Mouse (Mus musculus) left cerebral cortex, postnatal 4 days (tissue): ENCODE measurements at regions not wholly inside any gene's neighbourhood (a gene's known extent, or its start where the extent isn't known, plus 50 kb on each side); places are given as distances from the start of the nearest gene placed in this dataset.

Source experiments
- DNase-seq: peaks from one replicate; pipeline ENCODE4 v3.0.0-alpha.2; 2022
- intact Hi-C: fragments of 180-260 bp; cut with DNase I; formaldehyde crosslinking; loops from one replicate; pipeline ENCODE4 v1.15.1; 2025

DNA sequence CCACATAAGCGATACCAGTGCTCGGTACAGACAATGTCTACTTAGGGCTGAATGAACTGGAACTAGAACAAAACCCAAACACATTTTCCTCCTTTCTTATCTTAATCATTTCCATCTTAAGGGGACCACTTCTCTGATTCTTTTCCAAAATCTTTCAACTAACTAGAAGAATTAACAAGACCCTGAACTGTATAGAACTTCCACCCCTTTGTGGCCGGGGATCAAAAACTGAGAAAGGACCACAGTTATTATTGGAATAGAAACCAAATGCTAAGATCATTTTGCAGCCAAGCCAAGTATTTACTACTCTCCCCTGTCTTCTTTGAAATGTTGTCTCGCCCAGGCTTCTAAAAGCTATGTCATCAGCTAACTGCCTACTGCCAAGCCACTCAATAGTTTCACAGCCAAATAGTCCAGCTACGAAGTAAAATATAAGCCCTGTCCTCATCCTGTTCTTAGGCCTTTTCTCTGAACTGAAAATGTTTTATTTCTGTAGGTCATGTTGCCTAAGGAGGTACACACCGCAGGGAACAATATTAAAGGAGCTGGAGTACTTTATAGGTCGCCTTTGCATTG lies 177.3 kb upstream of the Zpld1 start:
- DNase-seq = no peak
- intact Hi-C loops = loop anchor here (10.0 kb wide), 1 partner anchor 490 kb away; no protein-coding TSS in a partner anchor

DNA sequence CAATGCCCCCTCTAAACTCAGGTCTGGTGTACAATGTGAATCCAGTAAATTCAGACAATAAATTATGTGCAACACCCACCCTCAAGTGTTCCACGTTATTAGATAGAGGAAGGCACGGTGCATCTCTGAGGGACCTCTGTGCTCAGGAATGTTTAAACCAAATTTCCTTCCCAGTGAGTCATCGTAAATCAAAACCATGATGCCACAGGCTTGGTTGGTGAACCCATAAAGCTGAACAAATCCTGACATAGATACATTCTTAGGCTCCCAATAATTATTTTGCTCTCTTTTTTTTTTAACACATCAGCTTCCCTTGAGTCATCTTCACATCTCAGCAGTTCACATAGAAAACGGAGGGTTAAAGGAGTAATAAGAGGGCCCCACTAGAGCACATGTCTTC lies 173.6 kb upstream of the Zpld1 start:
- intact Hi-C loops = loop anchor here (10.0 kb wide), 1 partner anchor 487 kb away; no protein-coding TSS in a partner anchor
- no peak for DNase-seq

DNA sequence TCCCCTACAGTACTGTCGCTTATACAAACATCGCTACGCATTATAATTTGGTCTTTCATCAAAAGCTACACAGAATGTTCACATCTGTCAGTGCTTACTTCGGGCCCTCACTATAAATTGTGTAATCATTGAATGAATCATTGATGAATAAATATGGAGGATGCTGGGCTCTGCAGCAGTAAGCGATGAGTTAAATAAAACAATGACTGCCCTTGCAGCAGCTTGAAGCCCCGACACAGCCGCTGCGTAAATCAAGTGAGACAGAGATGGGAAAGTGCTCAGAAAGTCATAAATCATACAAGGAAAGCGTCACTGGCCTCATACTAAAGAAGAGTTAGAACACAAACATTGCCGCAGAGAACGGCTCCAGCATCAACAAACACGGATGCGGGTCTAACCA lies 172.9 kb upstream of the Zpld1 start:
- intact Hi-C loops = loop anchor here (10.0 kb wide), 1 partner anchor 486 kb away; no protein-coding TSS in a partner anchor
- DNase-seq = no peak

DNA sequence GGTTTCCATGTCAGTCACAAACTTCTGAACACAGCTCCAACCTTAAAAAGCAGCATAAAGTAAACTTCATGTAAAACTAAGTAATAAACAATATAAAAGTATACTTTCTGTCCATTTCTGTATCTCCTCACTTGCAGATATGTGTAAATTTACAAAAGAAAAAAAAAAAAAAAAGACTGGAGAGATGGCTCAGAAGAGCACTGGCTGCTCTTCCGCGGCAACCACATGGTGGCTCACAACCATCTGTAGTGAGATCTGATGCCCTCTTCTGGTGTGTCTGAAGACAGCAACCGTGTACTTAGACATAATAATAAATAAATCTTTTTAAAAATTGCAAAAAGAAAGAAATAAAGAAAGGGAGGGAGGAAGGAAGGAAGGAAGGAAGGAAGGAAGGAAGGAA lies 171.9 kb upstream of the Zpld1 start:
- intact Hi-C loops = loop anchor here (5.0 to 10.0 kb wide), 2 partner anchors 317 to 485 kb away; no protein-coding TSS in a partner anchor
- DNase-seq = no peak

DNA sequence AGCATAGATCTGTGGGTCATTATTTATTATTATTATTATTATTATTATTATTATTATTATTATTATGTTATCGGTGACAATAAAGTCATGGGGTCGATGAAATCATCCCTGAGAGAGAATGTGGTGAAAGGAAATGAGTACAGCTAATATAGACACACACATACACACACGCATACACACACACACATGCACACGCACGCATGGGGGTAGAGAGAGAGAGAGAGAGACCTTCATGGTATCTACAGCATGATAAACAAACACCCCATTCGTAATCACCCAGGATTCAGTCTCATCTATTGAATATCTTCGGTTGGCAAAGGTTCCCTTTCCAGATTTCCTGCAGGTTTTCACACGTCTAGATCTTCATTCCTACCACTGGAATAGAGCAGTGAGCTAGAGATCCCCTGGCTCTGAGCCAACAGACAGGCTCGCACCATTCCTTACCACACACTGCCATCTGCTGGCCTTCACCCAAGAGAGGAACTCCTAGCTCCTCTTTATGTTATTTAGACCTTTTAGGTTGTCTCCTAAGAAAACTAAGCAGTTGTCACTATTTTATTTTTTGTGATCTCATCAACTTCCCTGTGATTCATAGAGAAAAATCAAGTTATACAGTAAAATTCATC lies 171.2 kb upstream of the Zpld1 start:
- DNase-seq = peak; percentile 92
- intact Hi-C loops = loop anchor here (5.0 kb wide), 1 partner anchor 317 kb away; no protein-coding TSS in a partner anchor

DNA sequence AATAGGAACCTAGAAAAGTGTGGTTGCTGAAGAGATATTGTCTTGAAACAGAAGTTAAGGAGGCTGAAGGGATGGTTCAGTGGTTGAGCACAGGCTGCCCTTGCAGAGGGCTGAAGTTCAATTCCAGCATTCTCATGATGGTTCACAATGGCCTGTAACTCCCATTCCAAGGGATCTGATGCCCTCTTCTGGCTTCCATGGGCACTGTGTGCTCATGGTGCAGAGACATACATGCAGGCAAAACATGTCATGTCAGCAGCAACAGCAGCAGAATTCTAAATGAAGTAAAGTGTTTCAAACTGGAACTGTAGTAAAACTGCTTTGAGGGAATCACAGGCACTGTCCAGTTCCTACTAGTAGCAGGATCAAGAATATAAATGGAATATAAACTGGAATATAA lies 162.7 kb upstream of the Zpld1 start:
- DNase-seq = no peak

DNA sequence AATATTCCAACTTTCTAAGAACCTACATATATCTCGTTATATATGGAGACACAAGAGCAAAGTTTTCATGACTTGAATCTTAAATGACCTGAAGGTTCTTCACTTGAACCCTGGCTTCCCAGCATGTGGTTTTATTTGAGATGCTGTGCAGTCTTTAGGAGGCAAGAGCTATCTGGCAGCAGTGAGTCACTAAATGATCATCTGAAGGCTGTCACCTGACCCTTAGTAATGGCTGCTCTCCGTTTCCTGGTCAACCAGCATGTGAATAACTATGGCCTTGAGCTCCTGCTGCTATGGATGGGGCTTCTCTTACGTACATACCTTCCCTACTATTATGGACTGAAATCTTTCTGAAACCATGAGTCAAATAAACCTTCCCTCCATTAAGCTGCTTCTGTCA lies 149.8 kb upstream of the Zpld1 start:
- no peak for DNase-seq
- intact Hi-C loops = no loop called here

More for the DNA sequence above, 162.7 kb upstream of the Zpld1 start:
- intact Hi-C loops = no loop called here

DNA sequence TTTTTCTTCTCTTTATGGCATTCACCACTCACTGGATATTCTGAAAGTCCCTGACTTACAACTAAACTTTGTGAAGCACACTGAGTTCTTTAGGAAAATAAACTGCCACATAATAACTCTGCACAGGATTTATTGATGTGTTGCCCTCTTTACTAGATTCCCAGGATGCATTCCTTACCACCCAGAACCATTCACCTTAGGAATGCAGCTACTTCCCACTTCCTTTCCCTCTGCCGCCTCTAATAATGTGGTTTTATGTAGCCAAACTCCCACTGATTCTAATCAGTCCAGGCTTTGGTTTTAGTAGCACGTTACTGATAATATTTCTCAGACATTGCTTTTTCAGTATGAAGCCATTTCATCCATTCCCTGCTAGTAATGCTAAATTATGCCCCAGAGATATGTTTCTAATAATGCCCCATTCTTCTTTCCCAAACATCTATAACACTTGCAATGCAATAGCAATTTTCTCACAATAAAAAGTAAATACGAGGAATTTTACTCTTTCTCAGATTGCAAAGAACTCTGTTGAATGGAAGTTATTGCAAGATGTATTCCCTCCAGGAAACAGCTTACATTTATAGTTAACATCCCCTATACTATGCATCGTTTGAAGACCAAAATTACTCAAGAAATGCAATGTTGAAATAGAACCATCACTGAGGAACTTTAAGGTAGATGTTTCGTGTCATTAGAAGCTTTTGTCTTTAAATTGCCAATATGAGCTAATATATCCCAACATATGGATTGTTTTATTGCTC lies 145.2 kb upstream of the Zpld1 start:
- DNase-seq = no peak
- intact Hi-C loops = no loop called here

DNA sequence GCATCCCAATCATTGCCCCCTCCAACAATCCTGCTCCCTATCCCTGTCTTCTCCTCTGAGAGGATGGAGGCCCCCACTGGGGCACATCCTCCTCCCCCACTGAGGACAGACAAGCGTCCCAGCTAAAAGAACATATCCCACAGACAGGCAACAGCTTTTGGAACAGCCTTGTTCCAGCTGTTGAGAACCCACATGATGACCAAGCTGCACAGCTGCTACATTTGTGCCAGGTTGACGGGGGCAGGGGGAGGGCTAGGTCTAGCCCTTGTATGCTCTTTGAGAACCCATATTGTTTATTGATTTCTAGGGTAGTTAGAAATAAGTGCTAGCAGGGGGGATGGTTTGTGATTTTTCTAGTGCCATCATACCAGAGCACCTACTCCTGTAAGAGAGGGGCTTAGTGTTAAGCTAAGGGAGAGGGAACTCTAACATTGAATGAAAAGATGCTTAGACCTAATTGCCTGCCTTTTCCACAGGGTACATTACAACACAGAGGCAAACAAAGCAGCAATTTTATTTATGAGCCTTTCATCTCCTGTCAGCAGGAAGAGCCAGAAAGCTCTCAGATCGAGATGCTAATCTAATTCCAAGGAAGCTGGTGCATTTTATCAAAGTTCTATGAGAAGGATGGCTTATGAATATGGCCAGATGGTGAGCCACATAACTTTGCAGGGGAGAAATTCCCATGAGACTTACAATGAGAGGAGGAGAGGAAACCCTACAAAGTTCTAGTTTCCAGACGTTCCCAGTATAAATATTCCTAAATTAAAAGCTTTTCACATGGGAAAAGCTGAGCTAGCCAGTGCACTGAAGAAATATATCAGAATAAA lies 137.6 kb upstream of the Zpld1 start:
- intact Hi-C loops = no loop called here
- DNase-seq = no peak

DNA sequence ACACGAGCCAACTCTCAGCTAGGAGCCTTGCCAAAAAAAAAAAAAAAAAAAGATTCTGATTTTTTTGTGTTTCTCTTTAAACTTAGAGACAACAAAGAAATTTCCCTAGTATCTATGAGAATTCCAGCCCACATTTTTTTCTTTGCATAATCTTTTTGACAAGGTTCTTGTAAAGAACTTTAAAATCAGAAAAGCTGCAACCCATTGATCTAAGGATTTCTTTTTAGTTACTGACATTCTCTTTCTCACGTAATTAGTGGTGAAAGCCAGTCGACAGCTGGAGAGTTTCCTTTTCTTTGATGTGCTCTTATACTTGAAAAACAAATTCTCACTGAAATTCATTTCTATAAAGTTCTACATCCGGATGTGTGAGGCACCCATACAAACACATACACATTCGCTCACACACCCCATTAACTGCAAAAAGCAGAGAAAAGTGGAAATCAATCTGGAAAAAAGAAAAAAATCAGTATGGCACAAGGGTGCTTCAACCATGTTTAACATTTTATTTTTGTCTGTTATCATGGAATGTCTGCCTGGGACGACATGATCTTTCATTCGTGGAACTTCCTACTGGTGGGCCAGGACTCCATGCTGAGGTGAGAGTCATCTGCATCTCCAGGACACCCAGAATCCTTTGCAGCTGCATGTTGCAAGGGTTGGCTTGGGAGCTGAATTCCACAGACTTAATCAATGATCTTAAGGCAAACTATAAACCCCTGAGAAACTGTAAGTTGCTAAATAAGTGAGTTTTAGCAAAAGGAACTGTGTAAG lies 124.0 kb upstream of the Zpld1 start:
- intact Hi-C loops = no loop called here
- no peak for DNase-seq

DNA sequence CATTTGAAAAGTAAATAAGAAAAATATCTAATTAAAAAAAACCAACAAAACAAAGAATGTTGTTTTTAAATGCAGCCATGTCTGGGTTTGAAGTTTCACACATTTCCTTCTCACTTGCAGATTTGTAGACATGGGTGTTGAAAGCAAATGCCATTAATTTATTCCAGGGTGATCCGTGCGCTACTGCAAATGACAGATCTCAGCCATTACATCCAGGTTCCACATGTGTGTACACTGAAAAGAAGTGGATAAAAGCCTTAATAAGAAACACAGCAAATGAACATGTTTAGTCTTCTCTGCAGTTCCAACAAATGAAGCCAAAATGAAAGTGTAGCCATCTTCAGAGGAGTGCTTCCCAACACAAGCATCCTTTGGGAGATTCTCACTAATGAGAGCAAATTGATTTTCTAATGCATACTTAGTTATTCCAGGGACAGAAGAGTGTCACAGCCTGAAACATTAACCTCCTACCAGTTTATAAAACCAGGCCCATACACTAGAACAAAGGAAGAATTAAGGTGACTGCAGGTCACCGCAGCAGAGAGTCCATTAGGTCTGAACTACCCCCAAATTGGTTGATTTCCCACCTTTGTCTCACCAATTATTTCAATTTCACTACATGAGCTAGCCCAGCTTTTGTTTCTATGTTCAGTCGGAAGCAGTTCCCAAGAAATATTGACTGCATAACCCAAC lies 123.2 kb upstream of the Zpld1 start:
- DNase-seq = no peak
- intact Hi-C loops = no loop called here

DNA sequence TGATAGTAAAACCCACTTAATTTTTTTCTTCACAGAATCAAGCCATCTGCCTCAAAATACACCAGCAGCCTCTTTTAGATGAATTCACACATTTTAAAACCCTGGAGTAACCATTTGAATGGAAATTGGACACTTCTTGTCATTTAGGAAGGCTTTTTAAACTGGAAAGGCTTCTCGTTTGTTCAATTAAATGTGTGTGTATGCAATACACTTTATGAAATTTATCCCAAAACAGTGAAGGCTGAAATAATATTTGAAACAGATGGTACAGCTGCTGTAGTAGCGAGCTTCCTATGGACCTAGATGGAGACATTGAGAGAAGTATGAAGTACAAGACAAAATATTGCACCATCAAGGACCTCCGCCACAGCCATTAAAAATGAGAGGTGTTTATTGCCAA lies 121.1 kb upstream of the Zpld1 start:
- no peak for DNase-seq
- intact Hi-C loops = no loop called here

DNA sequence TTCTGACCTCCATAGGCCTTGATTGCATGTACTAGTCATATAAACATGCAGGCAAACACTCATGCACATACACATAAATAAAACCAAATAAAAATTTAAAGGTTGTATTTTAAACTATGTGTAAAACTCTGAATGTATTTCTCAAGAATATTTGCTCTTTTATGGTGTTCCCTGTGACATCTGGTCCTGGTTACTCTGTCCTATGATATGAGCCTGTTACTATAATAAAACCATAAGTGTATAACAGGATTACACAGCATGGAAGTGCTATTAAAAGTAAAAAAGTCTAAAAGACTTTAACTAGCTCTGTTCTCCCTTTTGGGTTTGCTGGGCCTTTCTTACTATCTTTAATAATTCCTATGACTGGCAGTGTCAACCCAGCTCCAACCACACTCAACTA lies 103.0 kb upstream of the Zpld1 start:
- no peak for DNase-seq
- intact Hi-C loops = no loop called here

DNA sequence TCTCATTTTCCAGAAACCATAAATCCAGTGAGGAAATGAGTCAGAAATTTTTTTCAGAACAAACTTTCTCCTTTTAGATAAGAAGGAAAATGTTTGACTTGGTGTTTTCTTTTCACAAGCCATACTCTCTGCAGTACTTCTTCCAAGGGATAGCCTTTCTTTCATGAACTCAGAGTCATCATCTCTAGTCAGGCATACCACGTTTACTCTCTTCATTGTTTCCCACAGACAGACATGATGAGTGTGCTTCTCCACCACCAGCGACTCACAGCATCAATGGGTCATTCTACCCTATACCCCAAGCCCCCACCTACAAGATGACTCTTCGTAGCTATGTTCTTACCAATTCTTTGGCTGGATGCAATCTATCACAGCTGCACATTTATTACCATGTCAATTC lies 97.1 kb upstream of the Zpld1 start:
- intact Hi-C loops = no loop called here
- no peak for DNase-seq

DNA sequence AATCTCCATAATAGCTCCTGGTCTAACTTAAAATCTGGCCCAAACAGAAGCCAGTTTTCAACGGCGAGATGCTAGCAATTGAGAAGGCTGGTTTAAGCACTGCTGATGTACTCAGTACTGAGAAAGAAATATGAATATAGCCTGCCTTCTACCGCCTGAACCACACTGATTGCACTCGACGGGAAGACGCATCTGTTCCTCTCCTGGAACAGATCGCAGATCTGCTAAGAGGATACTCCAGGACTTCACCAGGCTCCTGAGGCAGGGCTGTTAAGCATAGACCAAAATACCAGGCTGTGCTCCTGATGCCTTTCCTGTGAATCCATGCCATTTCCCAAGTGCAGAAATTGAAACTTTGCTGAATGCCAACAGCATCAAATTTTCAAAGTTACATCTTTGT lies 92.6 kb upstream of the Zpld1 start:
- intact Hi-C loops = no loop called here
- DNase-seq = no peak

DNA sequence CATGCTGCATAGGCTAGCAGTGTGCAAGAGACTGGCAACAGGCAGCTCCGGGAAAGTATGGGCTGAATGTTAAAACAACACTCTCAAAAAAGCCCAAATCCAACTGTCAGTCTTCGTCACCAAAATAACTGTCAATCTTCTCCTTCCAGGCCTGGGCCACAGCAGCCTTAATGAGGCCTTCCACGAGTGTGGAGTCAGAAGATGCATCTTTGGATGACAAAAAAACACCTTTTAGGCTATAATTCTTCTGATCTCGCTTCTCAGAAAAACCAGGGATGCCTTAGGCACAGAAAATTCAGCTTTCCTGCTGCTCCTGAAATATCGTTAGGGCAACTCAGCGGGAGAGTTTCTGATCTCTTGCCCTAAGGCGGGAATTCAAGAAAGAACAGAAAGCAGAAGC lies 82.2 kb upstream of the Zpld1 start:
- no peak for DNase-seq
- intact Hi-C loops = no loop called here

DNA sequence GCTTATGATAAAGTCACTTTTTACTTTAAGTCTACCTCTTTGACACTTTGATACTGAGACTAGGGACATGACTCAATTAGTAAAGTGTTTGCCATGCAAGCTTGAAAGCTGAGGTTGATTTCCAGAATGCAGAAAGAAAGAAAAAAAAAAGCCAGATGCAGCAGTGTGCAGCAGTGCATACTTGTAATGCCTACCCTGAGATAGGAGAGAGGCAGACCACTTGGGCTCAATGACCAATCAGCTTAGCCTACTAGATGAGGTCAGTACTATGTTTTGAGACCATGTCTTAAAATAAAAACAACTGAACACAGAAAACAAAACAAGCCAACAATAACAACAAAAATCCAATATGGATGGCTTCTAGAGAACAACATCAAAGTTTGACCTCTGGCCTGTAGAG lies 81.4 kb upstream of the Zpld1 start:
- DNase-seq = no peak
- intact Hi-C loops = no loop called here

DNA sequence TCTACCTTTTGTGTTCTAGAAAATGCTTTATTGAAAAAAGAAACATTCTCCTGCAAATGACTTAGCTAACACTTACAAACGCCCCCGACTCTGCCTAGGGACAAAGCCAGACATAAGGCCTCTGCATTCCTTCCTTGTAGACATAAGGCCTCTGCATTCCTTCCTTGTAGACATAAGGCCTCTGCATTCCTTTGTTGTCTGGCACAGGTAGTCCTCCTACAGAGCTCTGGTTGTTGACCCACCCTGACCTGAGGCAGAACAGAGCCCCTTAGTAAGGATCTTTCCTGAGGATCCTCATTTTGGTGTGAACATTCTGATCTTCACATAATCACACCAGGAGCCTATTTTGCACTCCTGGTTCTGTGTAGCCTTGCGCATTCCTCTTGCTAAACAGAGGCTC lies 80.9 kb upstream of the Zpld1 start:
- no peak for DNase-seq
- intact Hi-C loops = no loop called here

DNA sequence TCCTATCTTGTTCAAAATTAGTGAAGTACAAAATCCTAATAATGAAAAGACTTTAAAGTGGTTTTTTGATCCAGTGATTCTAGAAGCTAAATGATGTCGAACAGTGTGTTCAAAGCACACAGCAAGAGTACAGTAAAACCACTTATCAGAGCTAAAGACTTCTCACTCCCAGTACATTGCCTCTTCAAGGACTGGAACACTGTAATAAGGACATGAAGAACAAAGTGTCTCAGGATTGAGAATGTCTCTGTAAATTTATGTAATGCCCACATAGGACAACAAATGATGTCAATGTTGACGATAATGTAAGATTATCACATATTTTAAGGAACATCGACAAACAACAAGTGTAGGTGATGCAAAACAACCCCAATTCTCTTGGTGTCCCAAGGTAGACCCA lies 78.1 kb upstream of the Zpld1 start:
- no peak for DNase-seq

DNA sequence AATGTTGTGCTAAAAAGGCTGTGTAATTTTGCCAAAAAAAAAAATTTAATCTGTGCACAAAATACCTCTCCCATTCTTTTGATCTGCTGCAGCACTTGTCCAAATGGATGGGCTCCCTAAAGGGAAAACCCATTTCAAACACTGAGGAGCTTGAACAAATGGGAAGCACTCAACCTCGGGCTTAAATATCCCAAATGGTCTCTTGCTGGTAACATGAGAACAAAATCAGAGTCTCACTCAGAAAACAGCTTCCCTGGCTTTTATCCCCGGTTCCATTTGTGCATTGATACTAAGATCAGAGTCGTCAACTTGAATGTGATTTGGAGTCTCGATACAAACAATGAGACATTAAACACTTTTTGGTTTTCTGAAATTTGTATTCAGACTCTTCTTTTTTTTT lies 59.9 kb upstream of the Zpld1 start:
- DNase-seq = no peak
- intact Hi-C loops = no loop called here

More for the DNA sequence above, 78.1 kb upstream of the Zpld1 start:
- intact Hi-C loops = no loop called here
